Mouse (Mus musculus) embryonic facial prominence, embryonic 14.5 days (tissue): ENCODE results near the gene Slc25a26. TPM values are rescaled to one million over a fixed set of nuclear protein-coding genes. Genes with fewer than 3 reads are reported as not detected.

Experiments
- ATAC-seq: fragments of 200-750 bp; cut with Nextera tagmentation; 2 replicates; pipeline ENCODE4 v1.8.0; 2017; ENCODE audit warnings: low read depth, moderate number of reproducible peaks, moderate TSS enrichment
- DNase-seq: peaks from one replicate; pipeline ENCODE4 v3.0.0-alpha.2; 2015; ENCODE audit warnings: low spot score
- H3K27ac ChIP-seq: fragments of 300-500 bp; sonication (generic); replicated peaks from 2 replicates; pipeline ENCODE4 v1.5.1; 2014; ENCODE audit warnings: low read depth, mild to moderate bottlenecking, low read length, moderate library complexity
- H3K27me3 ChIP-seq: fragments of 300-500 bp; sonication (generic); replicated peaks from 2 replicates; pipeline ENCODE4 v1.6.1; 2014; ENCODE audit warnings: low read length; ENCODE audit not compliant: control insufficient read depth, insufficient read depth
- H3K36me3 ChIP-seq: fragments of 300-500 bp; sonication (generic); 2 replicates; pipeline ENCODE4 v1.6.1; 2014; ENCODE audit warnings: low read length, mixed read lengths; ENCODE audit not compliant: control insufficient read depth, insufficient read depth
- H3K4me1 ChIP-seq: fragments of 300-500 bp; sonication (generic); 2 replicates; pipeline ENCODE4 v1.6.1; 2014; ENCODE audit warnings: antibody characterized with exemption, low read length; ENCODE audit not compliant: control insufficient read depth, insufficient read depth
- H3K4me2 ChIP-seq: fragments of 300-500 bp; sonication (generic); 2 replicates; pipeline ENCODE4 v1.6.1; 2014; ENCODE audit warnings: low read depth, mild to moderate bottlenecking, low read length, moderate library complexity, mixed read lengths
- H3K4me3 ChIP-seq: fragments of 300-500 bp; sonication (generic); 2 replicates; pipeline ENCODE4 v1.5.1; 2014; ENCODE audit warnings: low read depth, mild to moderate bottlenecking, low read length
- H3K9ac ChIP-seq: fragments of 300-500 bp; sonication (generic); 2 replicates; pipeline ENCODE4 v1.6.1; 2014; ENCODE audit warnings: low read depth, mild to moderate bottlenecking, low read length, moderate library complexity, mixed read lengths
- H3K9me3 ChIP-seq: fragments of 300-500 bp; sonication (generic); 2 replicates; pipeline ENCODE4 v1.6.1; 2016; ENCODE audit warnings: low read length; ENCODE audit not compliant: control insufficient read depth
- WGBS: fragments of 180-500 bp; shearing (Covaris S2); extraction: QIAGEN DNeasy Blood & Tissue Kit; methylation state at CpG from one replicate; pipeline ENCODE4 v1.1.7; 2014; 5-methylcytosine and 5-hydroxymethylcytosine counted together
- polyA plus RNA-seq: library from polyadenylated mRNA; unstranded; fragments of >200 nt; fragmentation: Nextera tagmentation; extraction: Ambion mirVana; gene quantifications from 2 replicates; pipeline ENCODE4 v1.2.1, GENCODE M21; 2014

The Slc25a26 gene
- polyA plus RNA-seq, 1 experiment from 2014 or later, result 6.8 TPM

GRCm38 (mm10) chr6:94627714-94628595 lies 127.8 kb downstream of the Slc25a26 start:
- WGBS, result 54% methylated on average over 15 of the region's 15 CpGs
- peaks cover 44% of the 10 kb centered on the region for H3K36me3 ChIP-seq
- no peak for DNase-seq
- H3K27me3 ChIP-seq, result no peaks in the 10 kb centered on the region
- ATAC-seq, result no peak
- H3K27ac ChIP-seq, result peak overlapping the region; percentile 50; the same call in 1 of the 2 replicates
- H3K9ac ChIP-seq, result no peak overlapping the region
- no peak overlapping the region for H3K4me3 ChIP-seq
- no peaks in the 10 kb centered on the region for H3K9me3 ChIP-seq
- H3K4me1 ChIP-seq, result peaks cover 20% of the 10 kb centered on the region
- H3K4me2 ChIP-seq, result no peak overlapping the region

- ATAC-seq (no peak), DNase-seq (no peak)
- Histone ChIP-seq H3K27me3 (no peaks in the 10 kb centered on the region), H3K9me3 (no peaks in the 10 kb centered on the region), H3K4me3 (no peak overlapping the region), H3K36me3 (peaks cover 36% of the 10 kb centered on the region), H3K4me1 (peaks cover 20% of the 10 kb centered on the region), H3K9ac (no peak overlapping the region), H3K27ac (no peak overlapping the region), H3K4me2 (no peak overlapping the region)
- 70% methylated on average over 6 of the region's 6 CpGs for WGBS
Observed at GRCm38 (mm10) chr6:94628787-94629186, 128.7 kb downstream of the Slc25a26 start.

GRCm38 (mm10) chr6:94631051-94631778 lies 131.1 kb downstream of the Slc25a26 start:
- Histone ChIP-seq H3K9me3 (no peaks in the 10 kb centered on the region), H3K4me1 (peaks cover 27% of the 10 kb centered on the region), H3K9ac (peak overlapping the region; percentile 35; the same call in 1 of the 2 replicates), H3K4me2 (no peak overlapping the region), H3K27me3 (no peaks in the 10 kb centered on the region), H3K4me3 (no peak overlapping the region), H3K27ac (peak overlapping the region; percentile 61; the same call in 1 of the 2 replicates), H3K36me3 (peaks cover 16% of the 10 kb centered on the region; the same call in 1 of the 2 replicates)
- no peak for ATAC-seq
- WGBS, result 60% methylated on average over 7 of the region's 7 CpGs
- DNase-seq, result no peak

- Histone ChIP-seq H3K4me1 (peaks cover 27% of the 10 kb centered on the region), H3K36me3 (peaks cover 11% of the 10 kb centered on the region; the same call in 1 of the 2 replicates), H3K27me3 (no peaks in the 10 kb centered on the region), H3K4me3 (no peak overlapping the region), H3K27ac (peak overlapping the region; percentile 61; the same call in 1 of the 2 replicates), H3K9ac (no peak overlapping the region), H3K4me2 (no peak overlapping the region), H3K9me3 (no peaks in the 10 kb centered on the region)
- ATAC-seq (no peak), DNase-seq (no peak)
- WGBS, result 82% methylated on average over 6 of the region's 6 CpGs
Observed at GRCm38 (mm10) chr6:94631779-94632082, 131.6 kb downstream of the Slc25a26 start.

GRCm38 (mm10) chr6:94634274-94634673 lies 134.1 kb downstream of the Slc25a26 start:
- Histone ChIP-seq H3K4me1 (peaks cover 24% of the 10 kb centered on the region), H3K9ac (no peak overlapping the region), H3K27me3 (no peaks in the 10 kb centered on the region), H3K36me3 (peaks cover 7% of the 10 kb centered on the region; the same call in 1 of the 2 replicates), H3K4me2 (no peak overlapping the region), H3K9me3 (no peaks in the 10 kb centered on the region), H3K4me3 (no peak overlapping the region), H3K27ac (no peak overlapping the region)
- DNase-seq (no peak), ATAC-seq (no peak)
- WGBS, result 83% methylated on average over 4 of the region's 4 CpGs

- ATAC-seq (no peak), DNase-seq (no peak)
- no peak overlapping the region for H3K4me3 ChIP-seq
- no peak overlapping the region for H3K27ac ChIP-seq
- H3K27me3 ChIP-seq, result no peaks in the 10 kb centered on the region
- H3K9ac ChIP-seq, result no peak overlapping the region
- WGBS, result 65% methylated on average over 9 of the region's 9 CpGs
- peaks cover 3% of the 10 kb centered on the region; the same call in 1 of the 2 replicates for H3K36me3 ChIP-seq
- H3K4me1 ChIP-seq, result peaks cover 24% of the 10 kb centered on the region
- H3K4me2 ChIP-seq, result no peak overlapping the region
- no peaks in the 10 kb centered on the region for H3K9me3 ChIP-seq
Observed at GRCm38 (mm10) chr6:94634710-94635109, 134.6 kb downstream of the Slc25a26 start.

- DNase-seq (no peak), ATAC-seq (no peak)
- no peak overlapping the region for H3K9ac ChIP-seq
- H3K36me3 ChIP-seq, result no peaks in the 10 kb centered on the region
- no peak overlapping the region for H3K27ac ChIP-seq
- WGBS, result 56% methylated on average over 1 of the region's 1 CpGs
- no peak overlapping the region for H3K4me3 ChIP-seq
- no peaks in the 10 kb centered on the region for H3K27me3 ChIP-seq
- no peak overlapping the region for H3K4me2 ChIP-seq
- H3K9me3 ChIP-seq, result no peaks in the 10 kb centered on the region
- H3K4me1 ChIP-seq, result peaks cover 29% of the 10 kb centered on the region
Observed at GRCm38 (mm10) chr6:94635343-94635742, 135.2 kb downstream of the Slc25a26 start.

GRCm38 (mm10) chr6:94637024-94637434 lies 136.9 kb downstream of the Slc25a26 start:
- no peaks in the 10 kb centered on the region for H3K9me3 ChIP-seq
- no peak overlapping the region for H3K4me2 ChIP-seq
- H3K9ac ChIP-seq, result no peak overlapping the region
- H3K27me3 ChIP-seq, result no peaks in the 10 kb centered on the region
- no peaks in the 10 kb centered on the region for H3K36me3 ChIP-seq
- peaks cover 29% of the 10 kb centered on the region for H3K4me1 ChIP-seq
- no peak overlapping the region for H3K27ac ChIP-seq
- H3K4me3 ChIP-seq, result no peak overlapping the region
- no peak for DNase-seq
- 42% methylated on average over 5 of the region's 5 CpGs for WGBS
- ATAC-seq, result peak; percentile 51; the same call in 1 of the 2 replicates
